Mouse (Mus musculus): ENCODE measurements around the gene Ctbp2. TPM values are rescaled to one million over a fixed set of nuclear protein-coding genes. Genes with fewer than 3 reads are reported as not detected.

Gene Ctbp2
- polyA plus RNA-seq, 1 experiment from 2014 or later: 45.6 TPM

- WGBS: 18% methylated on average over 2 of the region's 2 CpGs
- TF ChIP-seq EP300 (IDR thresholded peaks at IDR 0.05) (no peak), CTCF (IDR thresholded peaks at IDR 0.05) (no peak)
- ATAC-seq (peak; percentile 12; the same call in 1 of the 2 replicates), DNase-seq (ENCODE audit: low spot score) (no peak)
- no peak overlapping the region for H3K9ac ChIP-seq (replicated peaks; ENCODE audit: low read depth)
- no peaks in the 10 kb centered on the region for H3K9me3 ChIP-seq (ENCODE audit: low read length)
- no peaks in the 10 kb centered on the region for H3K36me3 ChIP-seq (ENCODE audit: insufficient read depth, low read length)
- H3K27ac ChIP-seq (ENCODE audit: low read length): no peak overlapping the region
- no peak overlapping the region for H3K4me3 ChIP-seq (ENCODE audit: low read depth, low read length)
- H3K27me3 ChIP-seq (replicated peaks; ENCODE audit: insufficient read depth, low read length): no peaks in the 10 kb centered on the region
- H3K4me2 ChIP-seq (replicated peaks; ENCODE audit: low read depth, low read length): no peak overlapping the region
- H3K4me1 ChIP-seq (ENCODE audit: insufficient read depth, low read depth, low read length): no peaks in the 10 kb centered on the region
These were observed 38.0 kb upstream of the Ctbp2 start for GRCm38 (mm10) chr7:133162131-133162530.

DNA sequence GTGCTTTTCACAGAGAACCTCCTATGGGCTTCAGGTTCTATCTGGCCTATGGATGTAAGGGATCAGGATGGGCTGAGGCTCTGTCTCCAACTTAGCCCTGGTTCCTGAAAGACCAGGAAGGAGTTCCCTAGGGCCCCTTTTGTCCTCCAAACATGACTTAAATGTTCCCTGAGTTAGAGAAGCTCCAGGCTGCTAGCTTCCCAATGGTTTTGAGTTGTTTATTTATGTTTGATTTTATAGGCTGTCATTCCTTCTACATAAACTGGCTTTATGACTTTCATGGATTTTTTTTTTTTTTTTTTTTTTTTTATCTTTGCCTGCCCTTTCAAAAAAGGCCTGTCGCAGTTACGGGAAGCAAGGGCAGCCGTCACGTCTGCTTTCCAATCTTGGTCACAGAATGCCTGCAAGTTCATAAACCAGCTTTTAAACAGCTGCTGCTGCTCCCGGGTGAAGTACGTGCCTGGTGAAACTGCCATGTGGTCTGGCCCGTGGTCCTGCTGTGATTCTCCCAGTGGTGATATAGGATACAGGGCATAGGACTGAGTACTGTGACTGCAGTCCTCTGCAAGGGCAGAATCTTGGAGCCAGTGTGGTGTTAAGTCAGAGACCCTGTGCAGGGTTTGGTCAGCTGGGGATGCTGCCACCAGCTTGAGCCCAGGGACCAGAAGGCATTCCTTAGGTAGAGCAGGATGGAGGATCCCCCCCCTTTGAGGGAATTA is 37.4 kb upstream of the Ctbp2 start:
- H3K36me3 ChIP-seq (ENCODE audit: insufficient read depth, low read length): no peaks in the 10 kb centered on the region
- no peak overlapping the region for H3K4me2 ChIP-seq (replicated peaks; ENCODE audit: low read depth, low read length)
- TF ChIP-seq EP300 (IDR thresholded peaks at IDR 0.05) (no peak), CTCF (IDR thresholded peaks at IDR 0.05) (no peak)
- no peaks in the 10 kb centered on the region for H3K27me3 ChIP-seq (replicated peaks; ENCODE audit: insufficient read depth, low read length)
- H3K9ac ChIP-seq (replicated peaks; ENCODE audit: low read depth): no peak overlapping the region
- 42% methylated on average over 7 of the region's 7 CpGs for WGBS
- no peaks in the 10 kb centered on the region for H3K9me3 ChIP-seq (ENCODE audit: low read length)
- DNase-seq (ENCODE audit: low spot score): peak; percentile 40
- no peaks in the 10 kb centered on the region for H3K4me1 ChIP-seq (ENCODE audit: insufficient read depth, low read depth, low read length)
- ATAC-seq: peak; percentile 41
- no peak overlapping the region for H3K4me3 ChIP-seq (ENCODE audit: low read depth, low read length)
- no peak overlapping the region for H3K27ac ChIP-seq (ENCODE audit: low read length)

- ATAC-seq (peak; percentile 35; the same call in 1 of the 2 replicates), DNase-seq (ENCODE audit: low spot score) (peak; percentile 47)
- no peaks in the 10 kb centered on the region for H3K36me3 ChIP-seq (ENCODE audit: insufficient read depth, low read length)
- H3K4me1 ChIP-seq (ENCODE audit: insufficient read depth, low read depth, low read length): no peaks in the 10 kb centered on the region
- no peak overlapping the region for H3K4me3 ChIP-seq (ENCODE audit: low read depth, low read length)
- no peaks in the 10 kb centered on the region for H3K27me3 ChIP-seq (replicated peaks; ENCODE audit: insufficient read depth, low read length)
- no peak overlapping the region for H3K4me2 ChIP-seq (replicated peaks; ENCODE audit: low read depth, low read length)
- H3K27ac ChIP-seq (ENCODE audit: low read length): no peak overlapping the region
- TF ChIP-seq CTCF (IDR thresholded peaks at IDR 0.05) (no peak), EP300 (IDR thresholded peaks at IDR 0.05) (0 out of 2 replicates have a peak, but pooled peaks have one; percentile 26)
- H3K9ac ChIP-seq (replicated peaks; ENCODE audit: low read depth): no peak overlapping the region
- H3K9me3 ChIP-seq (ENCODE audit: low read length): no peaks in the 10 kb centered on the region
- WGBS: 71% methylated on average over 3 of the region's 3 CpGs
These were observed 35.4 kb upstream of the Ctbp2 start for GRCm38 (mm10) chr7:133159519-133159918.

DNA sequence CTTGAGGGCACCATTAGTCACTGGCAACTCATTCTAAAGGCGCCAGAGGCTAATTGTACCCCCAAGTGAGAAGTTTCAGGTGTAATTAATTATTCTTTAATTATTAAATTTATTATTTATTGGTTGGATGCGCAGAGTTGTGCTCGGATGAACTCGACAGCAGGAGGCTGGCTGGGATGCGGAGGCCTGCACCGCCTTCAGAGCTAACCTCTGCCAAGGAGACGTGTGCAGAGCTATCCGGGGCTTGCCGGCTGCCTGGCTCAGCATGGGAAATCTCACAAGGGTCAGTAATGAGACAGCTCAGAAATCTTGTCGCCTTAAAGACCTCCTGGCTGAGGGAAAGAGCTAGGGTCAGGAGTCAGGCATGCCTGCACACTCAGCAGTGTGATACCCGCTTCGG is 31.5 kb upstream of the Ctbp2 start:
- Histone ChIP-seq H3K9me3 (ENCODE audit: low read length) (no peaks in the 10 kb centered on the region), H3K4me3 (ENCODE audit: low read depth, low read length) (no peak overlapping the region), H3K9ac (replicated peaks; ENCODE audit: low read depth) (no peak overlapping the region), H3K27me3 (replicated peaks; ENCODE audit: insufficient read depth, low read length) (no peaks in the 10 kb centered on the region), H3K27ac (ENCODE audit: low read length) (no peak overlapping the region), H3K36me3 (ENCODE audit: insufficient read depth, low read length) (no peaks in the 10 kb centered on the region), H3K4me1 (ENCODE audit: insufficient read depth, low read depth, low read length) (no peaks in the 10 kb centered on the region), H3K4me2 (replicated peaks; ENCODE audit: low read depth, low read length) (no peak overlapping the region)
- no peak for TF ChIP-seq EP300 (IDR thresholded peaks at IDR 0.05)
- TF ChIP-seq CTCF (IDR thresholded peaks at IDR 0.05): no peak
- whole genome bisulfite sequencing: 89% methylated on average over 12 of the region's 12 CpGs
- ATAC-seq (no peak), DNase-seq (ENCODE audit: low spot score) (no peak)

DNA sequence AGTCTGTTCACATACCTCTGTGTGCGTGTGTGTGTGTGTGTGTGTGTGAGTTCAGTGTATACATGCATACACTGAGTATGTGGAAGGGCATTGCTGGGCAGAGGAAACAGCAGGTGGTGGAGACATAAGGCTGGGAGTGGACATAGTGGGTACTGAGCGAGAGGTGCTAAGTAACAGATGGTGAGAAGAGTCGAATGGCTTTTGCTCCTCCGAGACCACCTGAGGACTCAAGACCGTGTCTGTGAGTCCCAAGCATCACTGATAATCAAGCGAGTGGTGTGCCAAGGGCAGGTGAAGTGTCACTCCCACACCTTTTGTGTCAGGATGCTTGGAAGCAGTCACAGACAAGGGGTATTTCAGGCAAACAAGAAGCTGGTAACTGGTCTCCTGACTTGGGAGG is 30.7 kb upstream of the Ctbp2 start:
- H3K27ac ChIP-seq (ENCODE audit: low read length): no peak overlapping the region
- no peak for ATAC-seq

DNA sequence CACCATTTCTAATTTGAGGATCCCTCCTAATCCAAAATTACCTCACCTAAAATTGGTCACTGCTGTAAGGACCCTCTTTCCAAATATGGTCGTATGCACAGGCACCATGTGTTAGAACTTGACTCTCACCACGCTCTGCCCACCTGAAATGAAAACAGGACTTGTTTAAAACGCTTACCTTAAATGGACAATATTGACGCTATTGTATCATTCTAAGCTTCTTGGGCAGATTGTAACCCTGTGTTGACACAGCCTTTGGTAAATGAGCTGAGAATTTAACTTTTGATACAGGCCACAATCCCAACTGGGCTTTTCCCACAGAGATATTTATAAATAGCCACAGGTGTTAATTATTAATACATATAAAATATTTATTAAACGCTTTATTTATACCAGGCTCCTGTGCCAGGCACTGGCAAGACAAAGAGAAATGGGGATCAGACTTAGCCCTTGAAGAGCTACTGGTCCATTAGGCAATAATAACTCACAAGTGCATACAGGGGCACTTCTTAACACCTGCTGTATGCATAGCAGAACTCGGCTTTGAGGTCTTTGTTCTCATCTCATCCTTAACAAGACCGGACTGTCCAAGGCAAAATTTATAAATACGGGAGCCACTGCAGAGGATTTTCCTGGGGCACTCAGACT is 15.7 kb upstream of the Ctbp2 start:
- no peaks in the 10 kb centered on the region for H3K4me1 ChIP-seq (ENCODE audit: insufficient read depth, low read depth, low read length)
- no peaks in the 10 kb centered on the region for H3K36me3 ChIP-seq (ENCODE audit: insufficient read depth, low read length)
- H3K4me2 ChIP-seq (replicated peaks; ENCODE audit: low read depth, low read length): no peak overlapping the region
- no peak overlapping the region for H3K4me3 ChIP-seq (ENCODE audit: low read depth, low read length)
- ATAC-seq: no peak
- 69% methylated on average over 8 of the region's 8 CpGs for WGBS
- H3K9me3 ChIP-seq (ENCODE audit: low read length): no peaks in the 10 kb centered on the region
- no peak for DNase-seq (ENCODE audit: low spot score)
- H3K9ac ChIP-seq (replicated peaks; ENCODE audit: low read depth): no peak overlapping the region
- TF ChIP-seq EP300 (IDR thresholded peaks at IDR 0.05): no peak
- TF ChIP-seq CTCF (IDR thresholded peaks at IDR 0.05): no peak
- no peaks in the 10 kb centered on the region for H3K27me3 ChIP-seq (replicated peaks; ENCODE audit: insufficient read depth, low read length)
- no peak overlapping the region for H3K27ac ChIP-seq (ENCODE audit: low read length)

More for the DNA sequence above, 30.7 kb upstream of the Ctbp2 start:
- WGBS: 73% methylated on average over 6 of the region's 6 CpGs
- no peak overlapping the region for H3K9ac ChIP-seq (replicated peaks; ENCODE audit: low read depth)
- no peak overlapping the region for H3K4me2 ChIP-seq (replicated peaks; ENCODE audit: low read depth, low read length)
- no peaks in the 10 kb centered on the region for H3K27me3 ChIP-seq (replicated peaks; ENCODE audit: insufficient read depth, low read length)
- no peaks in the 10 kb centered on the region for H3K9me3 ChIP-seq (ENCODE audit: low read length)
- H3K36me3 ChIP-seq (ENCODE audit: insufficient read depth, low read length): no peaks in the 10 kb centered on the region
- no peak for DNase-seq (ENCODE audit: low spot score)
- H3K4me3 ChIP-seq (ENCODE audit: low read depth, low read length): no peak overlapping the region
- TF ChIP-seq EP300 (IDR thresholded peaks at IDR 0.05): no peak
- no peak for TF ChIP-seq CTCF (IDR thresholded peaks at IDR 0.05)
- no peaks in the 10 kb centered on the region for H3K4me1 ChIP-seq (ENCODE audit: insufficient read depth, low read depth, low read length)
